Mouse (Mus musculus) layer of hippocampus, adult 2 months (tissue): ENCODE results near the gene Vmn2r103. TPM values are rescaled to one million over a fixed set of nuclear protein-coding genes. Genes with fewer than 3 reads are reported as not detected.

ENCODE experiments used
- DNase-seq, 2 experiments: peaks; one replicate each; pipeline ENCODE4 v3.0.0; 2022; ENCODE audit warnings: low spot score in 2 of 2
- H3K27ac ChIP-seq: fragments of 200-600 bp; 2 replicates; pipeline ENCODE4 v1.8.1; 2022
- H3K4me3 ChIP-seq: fragments of 200-600 bp; 2 replicates; pipeline ENCODE4 v1.8.1; 2022; ENCODE audit warnings: mild to moderate bottlenecking
- CTCF ChIP-seq: fragments of 200-600 bp; conservative IDR thresholded peaks from 2 replicates; pipeline ENCODE4 v1.8.1; 2022; ENCODE audit warnings: antibody characterized with exemption, mild to moderate bottlenecking, moderate library complexity
- long read RNA-seq, 2 experiments: library from polyadenylated mRNA; stranded (forward); transcript quantifications; one replicate each; pipeline ENCODE4 v2.0.0; 2021; ENCODE audit warnings: borderline mapping rate in 2 of 2
- total RNA-seq, 2 experiments: library from RNA; stranded (reverse); gene quantifications; 2 replicates each; pipeline ENCODE4 v1.2.3; 2021

Gene Vmn2r103
- not detected for total RNA-seq
- long read RNA-seq, experiment 1, result 0 reads
- long read RNA-seq, experiment 2, result 0 reads

DNA sequence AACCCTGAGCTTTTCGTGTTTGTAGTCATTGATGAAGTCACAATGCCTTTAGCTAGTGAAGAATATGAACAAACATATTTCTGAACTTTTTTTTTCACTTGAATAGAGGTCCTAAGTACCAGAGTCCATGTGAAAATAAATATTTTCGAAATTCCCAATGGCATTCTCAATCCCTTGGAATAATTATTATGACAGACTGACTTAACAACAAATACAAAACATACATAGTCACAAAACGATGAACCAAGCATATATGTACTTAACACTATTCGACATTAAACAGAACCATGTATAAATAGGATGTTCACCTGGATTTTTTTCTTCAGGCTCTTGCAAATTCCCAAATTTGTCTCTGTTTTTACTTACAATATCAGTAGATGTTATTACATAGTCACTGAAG, at the start of gene Vmn2r103:
TSS of gene Vmn2r103 (plus strand) at position 301 of the 400 bp plus-strand sequence.
- Histone ChIP-seq H3K27ac (no peak within 1 kb of the TSS), H3K4me3 (no peak within 1 kb of the TSS)
- DNase-seq, result no peak
- no peak for TF ChIP-seq CTCF

DNA sequence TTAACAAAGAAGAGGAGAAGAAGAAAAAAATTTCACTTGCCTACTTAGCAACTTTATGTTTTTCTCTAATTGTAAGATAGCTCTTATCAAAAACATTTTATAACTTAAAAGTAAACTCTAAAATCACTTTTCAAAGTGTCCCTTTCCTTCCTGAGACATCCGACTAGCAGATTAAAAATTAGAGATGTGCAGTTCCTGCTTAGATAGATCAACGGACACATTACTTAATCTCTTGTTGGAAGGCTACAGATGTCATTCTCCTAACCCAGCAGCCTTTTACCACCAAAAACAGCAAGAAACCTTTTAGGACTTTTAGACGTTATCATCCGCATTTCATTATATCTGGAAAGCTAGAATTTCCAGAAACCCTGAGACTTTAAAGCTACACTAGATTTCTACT, 5.8 kb downstream of the Vmn2r103 start:
- no peak overlapping the region for H3K27ac ChIP-seq
- no peak for DNase-seq
- no peak for TF ChIP-seq CTCF

DNA sequence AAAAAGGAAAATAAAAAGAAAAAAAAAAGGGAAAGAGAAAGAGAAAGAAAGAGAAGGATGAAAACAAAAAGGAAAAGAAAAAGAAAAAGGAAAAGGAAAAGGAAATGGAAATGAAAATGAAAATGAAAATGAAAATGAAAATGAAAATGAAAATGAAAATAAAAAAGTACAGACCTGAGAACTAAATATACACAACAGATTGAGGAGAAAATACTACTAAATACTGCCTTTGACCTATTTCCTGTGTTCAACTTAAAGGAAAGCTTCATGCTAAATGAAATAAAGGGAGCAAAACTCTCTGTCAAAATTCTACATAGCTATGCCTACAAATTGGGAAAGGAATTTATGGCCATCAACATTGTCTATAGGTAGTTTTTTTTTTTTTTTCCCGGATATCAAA, 16.1 kb downstream of the Vmn2r103 start:
- no peak overlapping the region for H3K4me3 ChIP-seq
- no peak for DNase-seq
- no peak for TF ChIP-seq CTCF
- H3K27ac ChIP-seq, result no peak overlapping the region

More for the DNA sequence above, 5.8 kb downstream of the Vmn2r103 start:
- H3K4me3 ChIP-seq, result no peak overlapping the region

Other genes starting within 250 kb of the Vmn2r103 start
- not detected for gene Vmn2r101, start 196.1 kb upstream of the Vmn2r103 start, total RNA-seq
- gene Vmn2r102, start 113.0 kb upstream of the Vmn2r103 start, total RNA-seq, result not detected